Mouse (Mus musculus) kidney, embryonic 15.5 days (tissue): ENCODE results near the gene Gm20425. TPM values are rescaled to one million over a fixed set of nuclear protein-coding genes. Genes with fewer than 3 reads are reported as not detected.

ENCODE experiments used
- ATAC-seq: fragments of 200-750 bp; cut with Nextera tagmentation; replicated peaks from 2 replicates; pipeline ENCODE4 v1.8.0; 2017; ENCODE audit warnings: moderate TSS enrichment; ENCODE audit not compliant: low FRiP score
- H3K27ac ChIP-seq: fragments of 300-500 bp; sonication (generic); 2 replicates; pipeline ENCODE4 v1.5.1; 2015; ENCODE audit warnings: mild to moderate bottlenecking, inconsistent platforms
- H3K27me3 ChIP-seq: fragments of 300-500 bp; sonication (generic); 2 replicates; pipeline ENCODE4 v1.6.1; 2015; ENCODE audit warnings: inconsistent platforms
- H3K36me3 ChIP-seq: fragments of 300-500 bp; sonication (generic); 2 replicates; pipeline ENCODE4 v1.6.1; 2015; ENCODE audit warnings: inconsistent platforms
- H3K4me1 ChIP-seq: fragments of 300-500 bp; sonication (generic); 2 replicates; pipeline ENCODE4 v1.6.1; 2015; ENCODE audit warnings: inconsistent platforms
- H3K4me2 ChIP-seq: fragments of 300-500 bp; sonication (generic); 2 replicates; pipeline ENCODE4 v1.6.1; 2015; ENCODE audit warnings: moderate library complexity, mild to moderate bottlenecking, inconsistent platforms
- H3K4me3 ChIP-seq: fragments of 300-500 bp; sonication (generic); replicated peaks from 2 replicates; pipeline ENCODE4 v1.5.1; 2015; ENCODE audit warnings: mild to moderate bottlenecking, inconsistent platforms
- H3K9ac ChIP-seq: fragments of 300-500 bp; sonication (generic); 2 replicates; pipeline ENCODE4 v1.6.1; 2015; ENCODE audit warnings: mild to moderate bottlenecking, inconsistent platforms
- H3K9me3 ChIP-seq: fragments of 300-500 bp; sonication (generic); replicated peaks from 2 replicates; pipeline ENCODE4 v1.6.1; 2016; ENCODE audit warnings: inconsistent platforms
- WGBS: fragments of 180-500 bp; shearing (Covaris S2); methylation state at CpG from one replicate; pipeline ENCODE4 v1.1.7; 2015; ENCODE audit warnings: mixed read lengths; 5-methylcytosine and 5-hydroxymethylcytosine counted together
- polyA plus RNA-seq: library from polyadenylated mRNA; unstranded; fragments of >200 nt; fragmentation: Nextera tagmentation; extraction: Ambion mirVana; gene quantifications from 2 replicates; pipeline ENCODE4 v1.2.1, GENCODE M21; 2015

Gene Gm20425
- 1.1 and 3.9 TPM in 2 replicates for polyA plus RNA-seq

GRCm38 (mm10) chr9:103230151-103230951 lies at the start of gene Gm20425, which contains the start of gene Trf:
Gene Gm20425 (minus strand): TSS chr9:103230307.
Gene Trf (minus strand): TSS chr9:103230444.
- 39% methylated on average over 29 of the region's 29 CpGs for WGBS
- peak within 1 kb of the TSS; percentile 21 for H3K4me3 ChIP-seq
- no peaks in the 10 kb centered on the region for H3K9me3 ChIP-seq
- H3K27me3 ChIP-seq, result no peaks in the 10 kb centered on the region
- peaks cover 5% of the 10 kb centered on the region; the same call in 1 of the 2 replicates for H3K4me1 ChIP-seq
- ATAC-seq, result 0 out of 2 replicates have a peak, but pooled peaks have one; percentile 57
- H3K4me2 ChIP-seq, result peak within 1 kb of the TSS; percentile 45
- H3K9ac ChIP-seq, result no peak within 1 kb of the TSS
- H3K27ac ChIP-seq, result 0 out of 2 replicates have a peak within 1 kb of the TSS, but pooled peaks have one; percentile 22
- H3K36me3 ChIP-seq, result no peaks in the 10 kb centered on the region

GRCm38 (mm10) chr9:103276876-103277275 lies 46.8 kb upstream of the Gm20425 start:
- Histone ChIP-seq H3K9ac (no peak overlapping the region), H3K9me3 (no peaks in the 10 kb centered on the region), H3K36me3 (no peaks in the 10 kb centered on the region), H3K4me2 (no peak overlapping the region), H3K4me1 (no peaks in the 10 kb centered on the region), H3K27me3 (no peaks in the 10 kb centered on the region), H3K4me3 (no peak overlapping the region), H3K27ac (no peak overlapping the region)
- WGBS, result 87% methylated on average over 6 of the region's 6 CpGs
- no peak for ATAC-seq

- no peaks in the 10 kb centered on the region for H3K36me3 ChIP-seq
- no peaks in the 10 kb centered on the region for H3K4me1 ChIP-seq
- no peak overlapping the region for H3K27ac ChIP-seq
- H3K4me3 ChIP-seq, result no peak overlapping the region
- H3K4me2 ChIP-seq, result no peak overlapping the region
- ATAC-seq, result no peak
- 58% methylated on average over 1 of the region's 1 CpGs for WGBS
- H3K9ac ChIP-seq, result no peak overlapping the region
- H3K9me3 ChIP-seq, result no peaks in the 10 kb centered on the region
- no peaks in the 10 kb centered on the region for H3K27me3 ChIP-seq
Observed at GRCm38 (mm10) chr9:103275676-103276075, 45.6 kb upstream of the Gm20425 start.

DNA sequence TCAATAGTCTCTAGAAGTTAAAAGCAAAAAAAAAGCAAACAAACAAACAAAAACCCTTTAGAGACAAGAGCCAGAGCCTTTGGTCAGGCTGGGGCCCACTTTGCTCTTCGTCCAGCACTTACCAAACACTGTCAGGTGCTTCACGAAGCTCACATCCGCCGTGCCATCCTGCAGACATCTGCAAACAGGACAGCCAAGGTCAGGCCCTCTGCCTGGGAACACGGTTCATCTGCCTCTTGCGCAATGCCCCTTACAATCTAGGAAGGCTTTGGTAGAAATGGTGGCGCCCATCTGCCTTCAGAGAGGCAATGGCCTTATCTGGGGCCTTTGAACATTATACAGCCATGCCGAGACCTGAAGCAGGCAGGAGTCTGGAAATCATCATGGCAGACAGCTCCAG lies 44.7 kb upstream of the Gm20425 start:
- ATAC-seq, result no peak
- H3K9me3 ChIP-seq, result no peaks in the 10 kb centered on the region
- no peaks in the 10 kb centered on the region for H3K36me3 ChIP-seq
- H3K4me1 ChIP-seq, result no peaks in the 10 kb centered on the region
- no peak overlapping the region for H3K27ac ChIP-seq
- H3K4me3 ChIP-seq, result no peak overlapping the region
- 85% methylated on average over 8 of the region's 8 CpGs for WGBS
- no peak overlapping the region for H3K4me2 ChIP-seq
- H3K9ac ChIP-seq, result no peak overlapping the region
- H3K27me3 ChIP-seq, result no peaks in the 10 kb centered on the region

DNA sequence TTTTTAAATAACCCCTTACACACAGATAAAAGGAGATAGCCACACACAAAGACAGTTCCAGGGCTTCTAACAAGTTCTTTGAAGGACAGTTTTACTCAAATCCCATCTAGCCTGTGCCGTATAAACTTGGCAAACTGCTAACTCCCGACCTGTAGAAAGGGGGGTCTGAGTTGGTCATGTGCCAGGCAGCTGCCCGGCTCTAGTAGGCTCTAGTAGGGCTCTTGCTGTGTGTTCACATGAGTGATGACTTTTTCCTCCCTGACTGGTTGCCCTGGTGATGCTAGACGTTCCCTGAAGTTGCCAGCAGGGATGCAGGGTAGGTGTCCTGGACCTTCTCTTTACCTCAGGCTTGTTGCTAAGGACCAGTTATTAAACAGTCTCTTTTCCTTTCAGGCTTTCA lies 41.0 kb upstream of the Gm20425 start:
- WGBS, result 27% methylated on average over 4 of the region's 4 CpGs
- ATAC-seq, result no peak

DNA sequence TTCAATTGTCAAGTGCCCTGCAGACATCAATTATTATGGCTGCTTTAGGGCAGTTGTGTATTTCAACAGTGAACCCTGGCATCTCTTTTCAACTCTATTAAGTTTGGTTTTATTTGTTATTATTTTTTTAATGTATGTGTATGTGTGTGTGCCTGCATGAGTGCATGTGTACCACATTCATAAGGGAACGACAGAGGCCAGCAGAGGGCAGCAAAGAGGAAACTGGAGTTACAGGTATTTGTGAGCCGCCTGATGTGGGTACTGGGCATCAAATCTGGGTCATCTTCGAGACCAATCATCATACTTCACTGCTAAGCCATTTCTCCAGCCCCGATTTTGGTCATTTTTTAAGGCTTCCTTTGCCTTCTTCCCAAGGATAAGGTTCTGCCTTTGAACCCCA lies 35.7 kb upstream of the Gm20425 start:
- no peak overlapping the region for H3K4me2 ChIP-seq
- no peaks in the 10 kb centered on the region for H3K36me3 ChIP-seq
- H3K4me1 ChIP-seq, result no peaks in the 10 kb centered on the region
- H3K4me3 ChIP-seq, result no peak overlapping the region
- no peaks in the 10 kb centered on the region for H3K27me3 ChIP-seq
- H3K27ac ChIP-seq, result no peak overlapping the region
- no peak for ATAC-seq
- H3K9me3 ChIP-seq, result no peaks in the 10 kb centered on the region
- WGBS, result 87% methylated on average over 4 of the region's 4 CpGs
- H3K9ac ChIP-seq, result no peak overlapping the region

More for the DNA sequence above, 41.0 kb upstream of the Gm20425 start:
- H3K4me2 ChIP-seq, result no peak overlapping the region
- no peak overlapping the region for H3K9ac ChIP-seq
- H3K4me3 ChIP-seq, result no peak overlapping the region
- H3K27ac ChIP-seq, result no peak overlapping the region
- no peaks in the 10 kb centered on the region for H3K27me3 ChIP-seq
- no peaks in the 10 kb centered on the region for H3K9me3 ChIP-seq
- H3K4me1 ChIP-seq, result no peaks in the 10 kb centered on the region
- H3K36me3 ChIP-seq, result no peaks in the 10 kb centered on the region

DNA sequence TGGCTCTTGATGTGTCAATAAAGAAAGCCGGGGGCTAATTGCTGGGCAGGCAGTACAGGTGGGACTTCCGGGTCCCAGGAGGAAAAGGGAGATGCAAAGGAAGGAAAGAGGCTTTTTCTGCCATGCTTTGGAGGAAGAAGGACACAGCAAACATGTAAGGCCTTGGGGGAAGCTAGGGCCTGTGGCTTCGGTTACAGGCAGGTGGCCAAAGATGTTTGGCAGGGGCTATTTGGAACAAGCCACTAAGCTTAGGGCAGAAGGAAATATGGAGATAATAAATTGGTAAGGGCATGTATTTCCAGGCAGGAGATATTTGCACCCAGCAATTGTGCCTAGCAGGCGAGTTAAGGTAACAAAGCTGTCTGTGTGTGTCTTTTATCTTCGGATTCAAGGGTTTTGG lies 22.8 kb upstream of the Gm20425 start:
- WGBS, result 75% methylated on average over 5 of the region's 5 CpGs
- H3K9me3 ChIP-seq, result no peaks in the 10 kb centered on the region
- H3K36me3 ChIP-seq, result no peaks in the 10 kb centered on the region
- no peak overlapping the region for H3K4me3 ChIP-seq
- no peak overlapping the region for H3K27ac ChIP-seq
- H3K9ac ChIP-seq, result no peak overlapping the region
- H3K27me3 ChIP-seq, result no peaks in the 10 kb centered on the region
- H3K4me1 ChIP-seq, result no peaks in the 10 kb centered on the region
- ATAC-seq, result no peak
- H3K4me2 ChIP-seq, result no peak overlapping the region

- H3K4me2 ChIP-seq, result no peak overlapping the region
- WGBS, result 55% methylated on average over 4 of the region's 4 CpGs
- H3K27me3 ChIP-seq, result no peaks in the 10 kb centered on the region
- H3K4me3 ChIP-seq, result no peak overlapping the region
- no peaks in the 10 kb centered on the region for H3K9me3 ChIP-seq
- no peaks in the 10 kb centered on the region for H3K4me1 ChIP-seq
- no peak for ATAC-seq
- no peak overlapping the region for H3K27ac ChIP-seq
- H3K36me3 ChIP-seq, result no peaks in the 10 kb centered on the region
- no peak overlapping the region for H3K9ac ChIP-seq
Observed at GRCm38 (mm10) chr9:103248618-103249017, 18.5 kb upstream of the Gm20425 start.

- Histone ChIP-seq H3K4me2 (no peak overlapping the region), H3K27ac (no peak overlapping the region), H3K9me3 (no peaks in the 10 kb centered on the region), H3K4me3 (no peak overlapping the region), H3K4me1 (no peaks in the 10 kb centered on the region), H3K9ac (no peak overlapping the region), H3K27me3 (no peaks in the 10 kb centered on the region), H3K36me3 (no peaks in the 10 kb centered on the region)
- WGBS, result 86% methylated on average over 8 of the region's 8 CpGs
- ATAC-seq, result no peak
Observed at GRCm38 (mm10) chr9:103246526-103247168, 16.5 kb upstream of the Gm20425 start.

GRCm38 (mm10) chr9:103243640-103244039 lies 13.5 kb upstream of the Gm20425 start:
- no peak overlapping the region for H3K4me3 ChIP-seq
- H3K27ac ChIP-seq, result no peak overlapping the region
- no peak overlapping the region for H3K9ac ChIP-seq
- no peak for ATAC-seq
- H3K4me2 ChIP-seq, result no peak overlapping the region
- no peaks in the 10 kb centered on the region for H3K9me3 ChIP-seq
- no peaks in the 10 kb centered on the region for H3K4me1 ChIP-seq
- WGBS, result 95% methylated on average over 4 of the region's 4 CpGs
- no peaks in the 10 kb centered on the region for H3K36me3 ChIP-seq
- H3K27me3 ChIP-seq, result no peaks in the 10 kb centered on the region

- WGBS, result 92% methylated on average over 2 of the region's 2 CpGs
- no peak overlapping the region for H3K9ac ChIP-seq
- no peak overlapping the region for H3K27ac ChIP-seq
- no peaks in the 10 kb centered on the region for H3K27me3 ChIP-seq
- H3K4me3 ChIP-seq, result no peak overlapping the region
- no peaks in the 10 kb centered on the region for H3K4me1 ChIP-seq
- H3K9me3 ChIP-seq, result no peaks in the 10 kb centered on the region
- no peak overlapping the region for H3K4me2 ChIP-seq
- no peaks in the 10 kb centered on the region for H3K36me3 ChIP-seq
- ATAC-seq, result no peak
Observed at GRCm38 (mm10) chr9:103241206-103241605, 11.1 kb upstream of the Gm20425 start.

DNA sequence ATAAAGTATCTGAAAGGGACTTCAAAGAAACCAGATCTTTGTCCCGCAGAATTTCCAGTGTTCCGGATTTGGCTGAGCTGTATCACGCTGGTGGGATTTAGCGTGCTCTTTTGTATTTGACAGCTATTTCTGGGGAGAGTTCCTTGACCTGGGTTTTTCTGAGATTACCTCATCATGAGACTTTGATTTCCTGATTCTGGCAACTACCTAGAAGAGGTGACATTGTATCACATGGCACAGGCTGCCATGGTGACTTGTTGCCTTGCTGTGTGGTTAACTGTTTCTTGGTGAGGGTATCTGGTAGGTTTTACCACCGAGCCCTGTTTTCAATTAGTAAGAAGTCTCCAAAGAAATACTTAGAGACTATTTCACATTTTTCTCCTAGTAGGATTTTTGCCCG lies 9.4 kb upstream of the Gm20425 start:
- H3K9ac ChIP-seq, result no peak overlapping the region
- no peak overlapping the region for H3K27ac ChIP-seq
- no peak for ATAC-seq
- H3K4me2 ChIP-seq, result no peak overlapping the region
- H3K4me1 ChIP-seq, result no peaks in the 10 kb centered on the region
- no peaks in the 10 kb centered on the region for H3K9me3 ChIP-seq
- H3K27me3 ChIP-seq, result no peaks in the 10 kb centered on the region
- WGBS, result 89% methylated on average over 6 of the region's 6 CpGs
- no peak overlapping the region for H3K4me3 ChIP-seq
- H3K36me3 ChIP-seq, result no peaks in the 10 kb centered on the region
